Mouse (Mus musculus): ENCODE results near the gene Rnf6.

Gene Rnf6

DNA sequence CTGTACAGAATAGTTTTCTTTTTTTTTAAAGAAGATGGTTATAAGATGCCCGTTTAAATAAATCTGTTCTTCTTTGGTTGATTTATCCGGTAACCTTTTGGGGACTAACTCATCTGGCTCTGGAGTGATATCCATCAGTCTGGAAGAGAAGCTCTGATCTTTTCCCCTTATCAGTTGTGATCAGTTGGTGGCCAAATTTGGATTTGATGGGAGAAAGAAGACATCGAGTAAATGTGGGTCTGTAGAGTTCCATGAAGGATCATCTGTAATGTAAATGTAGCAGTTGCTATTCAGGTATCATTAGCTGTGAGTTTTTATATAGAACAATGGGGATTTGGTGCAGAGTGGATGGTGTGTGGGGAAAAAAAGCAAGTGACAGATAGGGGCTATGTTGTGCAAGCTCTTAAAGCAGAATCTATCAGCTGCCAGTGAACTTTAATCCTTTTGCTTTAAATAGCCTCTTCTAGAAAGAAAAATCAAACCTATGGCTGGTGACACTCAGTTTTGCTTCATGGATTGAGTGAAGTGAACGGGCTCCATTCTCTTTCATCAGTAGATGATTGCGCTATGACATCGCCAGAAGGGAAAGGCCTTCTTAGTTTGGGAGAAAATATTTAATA, 10.8 kb upstream of the Rnf6 start:
- in situ Hi-C loops (cut with MboI, MseI) = loop anchor here in 1 of 2 experiments (25.0 kb wide), 2 partner anchors 605 to 1055 kb away; partner anchors contain the start of genes Rasl11a and Rpl21

DNA sequence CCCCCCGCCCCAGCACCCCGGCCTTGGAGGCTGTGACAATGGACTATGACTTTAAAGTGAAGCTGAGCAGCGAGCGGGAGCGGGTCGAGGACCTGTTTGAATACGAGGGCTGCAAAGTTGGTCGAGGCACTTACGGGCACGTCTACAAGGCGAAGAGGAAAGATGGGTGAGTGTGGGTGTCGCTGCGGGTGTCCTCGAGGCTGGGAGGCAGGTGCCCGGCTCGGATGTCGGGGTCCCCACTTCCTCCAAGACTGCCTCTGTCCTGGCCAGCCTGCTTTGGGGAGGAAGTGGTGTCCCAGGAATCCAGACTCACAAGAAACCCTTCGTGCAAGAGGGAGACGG, 10.3 kb upstream of the Rnf6 start:
- in situ Hi-C loops (cut with MboI, MseI) = loop anchor here in 1 of 2 experiments (25.0 kb wide), 2 partner anchors 606 to 1056 kb away; partner anchors contain the start of genes Rasl11a and Rpl21

DNA sequence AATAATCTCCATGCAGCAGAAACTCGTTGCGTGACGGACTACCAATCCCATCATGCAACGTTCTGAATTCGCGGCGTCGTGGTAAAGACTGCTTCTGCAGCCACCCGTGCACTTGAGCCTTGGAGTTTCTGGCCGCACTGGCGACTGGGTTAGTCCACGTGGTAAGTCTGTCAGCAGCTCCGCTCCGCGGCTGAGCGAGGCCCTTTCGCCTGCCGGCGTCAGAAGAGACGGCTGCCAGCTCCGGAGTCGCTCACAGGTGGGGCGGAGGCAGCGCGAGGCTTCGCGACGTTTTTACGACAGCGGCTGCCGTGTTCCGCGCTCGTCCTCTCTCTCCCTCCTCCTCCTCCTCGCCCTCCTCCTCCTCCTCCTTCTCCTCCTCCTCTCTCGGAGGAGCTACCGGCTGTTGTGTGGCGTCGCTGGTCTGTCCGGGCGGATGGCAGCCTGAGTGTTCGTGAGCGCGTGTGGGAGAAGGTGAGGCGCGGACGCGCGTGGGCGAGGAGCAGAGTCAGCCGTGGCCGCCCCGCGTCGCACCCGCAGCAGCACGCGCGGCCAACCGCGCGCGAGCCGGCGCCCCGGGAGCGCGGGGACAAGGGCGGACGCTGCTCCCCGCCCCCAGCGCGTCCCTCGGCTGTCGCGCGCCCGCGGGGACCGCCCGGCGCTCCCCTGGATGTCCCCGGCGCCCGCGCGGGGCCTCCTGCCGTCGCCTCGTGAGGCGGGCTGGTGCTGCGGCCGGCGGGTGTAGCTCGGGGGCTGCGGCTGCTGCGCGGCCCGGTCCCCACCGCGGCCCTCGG, 9.7 kb upstream of the Rnf6 start, which contains the start of gene Cdk8:
TSS of gene Cdk8 (plus strand) at position 367 of the 791 bp plus-strand sequence.
- in situ Hi-C loops (cut with MboI, MseI) = loop anchor here in 1 of 2 experiments (25.0 kb wide), 2 partner anchors 606 to 1056 kb away; partner anchors contain the start of genes Rasl11a and Rpl21

DNA sequence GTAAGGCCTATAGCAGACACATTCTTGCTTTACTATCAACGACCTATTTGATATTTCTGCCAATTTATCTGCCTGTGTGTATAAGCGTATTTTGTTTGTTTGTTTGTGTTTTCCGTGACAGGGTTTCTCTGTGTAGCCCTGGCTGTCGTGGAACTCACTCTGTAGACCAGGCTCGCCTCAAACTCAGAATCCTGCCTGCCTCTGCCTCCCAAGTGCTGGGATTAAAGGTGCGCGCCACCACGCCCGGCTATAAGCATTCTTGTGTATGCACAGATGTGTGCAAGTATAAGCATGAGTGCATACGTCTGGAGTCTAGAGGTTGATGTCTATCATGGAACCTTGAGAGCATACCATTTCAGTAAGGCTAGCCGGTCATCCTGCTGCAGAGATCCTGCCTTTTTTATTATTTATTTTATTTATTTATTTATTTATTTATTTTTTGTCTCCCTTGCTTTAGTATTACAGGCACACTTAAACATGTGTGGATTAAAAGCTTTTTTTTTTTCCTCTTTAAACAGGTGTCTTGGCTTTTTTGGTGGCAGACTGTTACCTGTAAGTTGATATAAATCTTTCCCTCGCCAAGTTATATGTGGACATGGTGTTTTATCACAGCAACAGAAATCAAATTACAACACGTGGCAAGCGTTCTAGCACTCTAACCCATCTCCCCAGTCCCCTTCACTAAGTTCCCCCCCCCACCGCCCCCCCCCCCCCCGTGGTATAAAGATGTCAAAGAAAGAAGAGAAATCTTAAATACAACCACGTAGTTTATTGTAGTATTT, 8.7 kb upstream of the Rnf6 start:
- in situ Hi-C loops (cut with MboI, MseI) = loop anchor here (10.0 to 25.0 kb wide), 4 partner anchors 607 to 1465 kb away; partner anchors contain the start of genes Rasl11a (in 1 of the 2), Rpl21 (in 1 of the 2), Tmem130 (in 1 of the 2) and Trrap (in 1 of the 2)

DNA sequence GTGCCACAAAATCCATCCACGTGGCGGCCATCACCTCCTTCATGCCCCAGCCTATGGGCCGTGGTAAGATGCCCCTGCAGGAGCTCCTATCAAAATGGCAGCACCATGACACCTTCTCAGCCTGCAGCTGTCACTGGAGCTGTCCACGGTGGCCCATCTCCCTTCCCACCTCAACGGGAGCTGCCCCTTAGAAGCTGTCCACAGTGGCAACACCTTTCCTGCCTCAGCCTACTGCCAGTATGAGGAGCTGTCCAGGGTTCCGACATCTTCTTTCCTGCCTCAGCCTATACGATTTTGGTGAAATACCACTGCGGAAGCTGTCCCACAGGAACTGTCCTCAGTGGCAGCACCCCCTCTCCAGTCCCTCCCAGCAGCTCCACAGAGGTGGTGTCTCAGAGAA, 6.1 kb upstream of the Rnf6 start:
- in situ Hi-C loops (cut with MboI, MseI) = loop anchor here (10.0 to 25.0 kb wide), 4 partner anchors 610 to 1463 kb away; partner anchors contain the start of genes Rasl11a (in 1 of the 2), Rpl21 (in 1 of the 2), Tmem130 (in 1 of the 2) and Trrap (in 1 of the 2)

DNA sequence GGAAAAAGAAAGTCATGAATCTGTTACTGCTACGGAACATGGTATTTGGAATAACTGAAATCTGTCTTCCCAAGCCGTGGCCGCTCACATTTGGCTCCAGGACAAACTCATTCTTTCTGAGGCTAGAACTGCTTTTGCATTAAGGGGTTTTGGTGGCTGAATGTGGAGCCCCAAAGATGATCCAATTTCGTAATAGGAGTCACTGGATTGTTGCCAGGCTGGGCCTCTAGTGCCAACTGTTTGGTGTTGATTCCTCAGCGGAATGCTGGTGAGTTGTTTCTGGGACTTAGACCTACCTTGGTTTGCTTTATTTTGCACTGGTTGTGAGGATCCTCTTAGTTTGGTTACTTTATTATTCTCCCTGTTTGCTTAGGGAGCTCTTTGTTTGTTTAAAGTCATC, 2.4 kb upstream of the Rnf6 start:
- in situ Hi-C loops (cut with MboI, MseI) = loop anchor here (10.0 to 25.0 kb wide), 6 partner anchors 839 to 1986 kb away; partner anchors contain the start of genes Bri3 (in 1 of the 2), Pomp (in 1 of the 2), Tmem130 (in 1 of the 2) and Trrap (in 1 of the 2)

GRCm38 (mm10) chr5:146221722-146222121, 367 bp upstream of the Rnf6 start:
- in situ Hi-C loops (cut with MboI, MseI) = loop anchor here (10.0 to 25.0 kb wide), 6 partner anchors 841 to 1984 kb away; partner anchors contain the start of genes Bri3 (in 1 of the 2), Pomp (in 1 of the 2), Tmem130 (in 1 of the 2) and Trrap (in 1 of the 2)

- in situ Hi-C loops (cut with MboI, MseI) = loop anchor here (10.0 to 25.0 kb wide), 6 partner anchors 842 to 1983 kb away; partner anchors contain the start of genes Bri3 (in 1 of the 2), Pomp (in 1 of the 2), Tmem130 (in 1 of the 2) and Trrap (in 1 of the 2)
Measured at GRCm38 (mm10) chr5:146220501-146220878, 865 bp downstream of the Rnf6 start.

- in situ Hi-C loops (cut with MboI, MseI) = loop anchor here (25.0 kb wide), 4 partner anchors 857 to 1968 kb away; partner anchors contain the start of genes Bri3 (in 1 of the 2), Pomp (in 1 of the 2), Zkscan14 (in 1 of the 2) and Zkscan5 (in 1 of the 2)
Measured at GRCm38 (mm10) chr5:146205537-146205936, 15.8 kb downstream of the Rnf6 start.

DNA sequence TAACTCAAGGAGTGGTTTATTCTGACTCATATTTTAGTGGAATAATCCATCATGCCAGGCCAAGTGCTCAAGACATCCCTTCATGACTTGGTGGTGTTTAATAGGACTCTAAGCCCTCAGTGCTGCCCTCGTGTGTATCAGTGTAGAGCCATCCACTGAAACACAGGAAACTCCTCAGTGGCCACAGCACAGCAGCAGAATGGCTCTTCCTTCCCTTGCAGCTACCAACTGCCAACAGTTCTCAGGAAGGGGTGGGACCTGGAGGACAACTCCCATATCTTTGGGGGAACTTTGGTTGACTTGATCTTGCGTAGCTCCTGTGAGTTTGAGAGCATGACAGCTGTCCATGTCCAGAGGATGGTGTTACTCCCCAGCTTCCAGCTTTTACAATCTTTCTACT, 17.4 kb downstream of the Rnf6 start:
- in situ Hi-C loops (cut with MboI, MseI) = loop anchor here (5.0 to 25.0 kb wide), 5 partner anchors 63 to 1967 kb away; partner anchors contain the start of genes Bri3 (in 1 of the 2), Pomp (in 1 of the 2), Zkscan14 (in 1 of the 2) and Zkscan5 (in 1 of the 2)

DNA sequence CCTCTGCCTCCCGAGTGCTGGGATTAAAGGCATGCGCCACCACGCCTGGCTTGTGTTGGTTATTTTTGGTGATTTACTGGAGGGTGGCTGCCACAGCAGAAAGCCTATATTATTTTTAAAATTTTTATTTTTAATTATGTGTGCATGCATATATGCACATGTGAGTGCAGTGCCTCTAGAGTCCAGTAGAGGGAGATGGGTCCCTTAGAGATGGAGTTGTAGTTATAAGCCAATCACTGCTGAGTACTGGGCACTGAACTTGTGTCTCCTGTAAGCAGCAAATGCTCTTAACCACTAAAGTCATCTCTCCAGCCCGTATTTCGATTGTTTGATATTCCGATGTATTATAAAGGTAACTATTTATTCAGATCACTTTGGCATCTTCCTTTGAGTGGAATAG, 20.8 kb downstream of the Rnf6 start:
- in situ Hi-C loops (cut with MboI, MseI) = loop anchor here (5.0 to 25.0 kb wide), 5 partner anchors 67 to 1963 kb away; partner anchors contain the start of genes Bri3 (in 1 of the 2), Pomp (in 1 of the 2), Zkscan14 (in 1 of the 2) and Zkscan5 (in 1 of the 2)

- in situ Hi-C loops (cut with MboI, MseI) = loop anchor here (10.0 kb wide), 2 partner anchors 905 to 945 kb away; no protein-coding TSS in a partner anchor
Measured at GRCm38 (mm10) chr5:146199540-146199939, 21.8 kb downstream of the Rnf6 start.

- in situ Hi-C loops (cut with MboI, MseI) = loop anchor here (10.0 kb wide), 2 partner anchors 904 to 944 kb away; no protein-coding TSS in a partner anchor
Measured at GRCm38 (mm10) chr5:146199073-146199472, 22.3 kb downstream of the Rnf6 start.

DNA sequence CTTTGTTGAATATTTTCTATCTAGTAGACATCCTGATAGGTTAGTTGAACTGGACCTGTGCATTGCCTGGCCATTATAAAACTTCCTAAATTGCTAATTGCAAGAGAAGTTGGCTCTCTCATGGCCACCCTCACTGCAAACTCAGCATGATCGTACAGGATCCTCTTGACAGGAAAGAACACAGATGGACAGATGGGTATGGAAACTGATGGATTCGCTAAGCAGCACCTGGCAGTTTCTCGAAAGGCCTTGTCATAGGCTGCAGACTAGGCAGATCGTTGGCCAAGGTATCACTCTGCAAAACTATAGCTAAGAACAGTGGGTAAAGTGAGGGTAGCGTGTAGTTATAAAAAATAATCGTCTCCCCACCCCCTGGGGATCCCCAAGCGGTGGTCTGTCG, 28.0 kb downstream of the Rnf6 start:
- in situ Hi-C loops (cut with MboI, MseI) = loop anchor here (5.0 to 10.0 kb wide), 4 partner anchors 109 to 939 kb away; no protein-coding TSS in a partner anchor

GRCm38 (mm10) chr5:146190501-146191269, 30.7 kb downstream of the Rnf6 start:
- in situ Hi-C loops (cut with MboI, MseI) = loop anchor here (5.0 to 10.0 kb wide), 4 partner anchors 112 to 936 kb away; no protein-coding TSS in a partner anchor

- in situ Hi-C loops (cut with MboI, MseI) = loop anchor here (5.0 to 10.0 kb wide), 4 partner anchors 112 to 935 kb away; no protein-coding TSS in a partner anchor
Measured at GRCm38 (mm10) chr5:146190093-146190492, 31.3 kb downstream of the Rnf6 start.

DNA sequence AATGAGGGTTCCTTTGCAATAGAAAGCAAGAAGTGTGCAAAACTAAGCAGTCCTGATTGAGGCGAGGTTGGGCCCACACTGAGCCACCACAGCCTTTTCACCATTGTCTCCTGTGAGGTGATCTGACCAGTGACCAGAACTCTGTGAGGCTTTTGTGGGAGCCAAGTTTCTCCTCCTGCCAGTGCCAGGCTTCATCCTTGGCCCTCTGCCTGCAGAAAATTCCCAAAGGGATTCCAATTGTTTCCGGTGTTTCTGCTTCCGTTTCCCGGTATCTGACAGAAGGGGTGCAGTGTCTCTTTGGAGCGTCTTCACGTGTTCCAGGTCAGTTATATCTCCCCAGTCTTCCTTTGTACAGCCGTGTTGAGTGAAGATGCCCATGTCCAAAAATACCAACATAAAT, 32.6 kb downstream of the Rnf6 start:
- in situ Hi-C loops (cut with MboI, MseI) = loop anchor here in 1 of 2 experiments (10.0 kb wide), 1 partner anchor 296 kb away; the partner anchor contains the start of gene Gm6408

DNA sequence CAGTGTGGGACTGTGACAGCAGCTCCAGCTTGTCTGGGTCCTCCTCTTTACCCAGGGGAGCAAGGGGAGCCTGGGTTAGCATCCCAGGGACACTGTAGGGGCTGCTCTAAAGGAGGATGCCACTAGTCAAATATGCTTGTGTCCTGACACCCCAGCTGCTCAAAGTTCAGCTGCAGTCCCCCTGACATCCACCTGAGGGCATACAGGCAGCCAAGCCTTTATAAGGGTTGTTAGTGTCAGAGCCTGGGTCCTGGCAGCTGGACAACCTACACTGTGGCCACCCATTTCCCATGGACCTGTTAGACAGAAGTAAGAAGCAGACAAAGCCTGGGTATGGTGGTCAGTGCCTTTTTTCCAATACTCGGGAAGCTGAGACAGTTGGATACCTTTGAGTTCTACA, 33.2 kb downstream of the Rnf6 start:
- in situ Hi-C loops (cut with MboI, MseI) = loop anchor here in 1 of 2 experiments (10.0 kb wide), 1 partner anchor 297 kb away; the partner anchor contains the start of gene Gm6408

DNA sequence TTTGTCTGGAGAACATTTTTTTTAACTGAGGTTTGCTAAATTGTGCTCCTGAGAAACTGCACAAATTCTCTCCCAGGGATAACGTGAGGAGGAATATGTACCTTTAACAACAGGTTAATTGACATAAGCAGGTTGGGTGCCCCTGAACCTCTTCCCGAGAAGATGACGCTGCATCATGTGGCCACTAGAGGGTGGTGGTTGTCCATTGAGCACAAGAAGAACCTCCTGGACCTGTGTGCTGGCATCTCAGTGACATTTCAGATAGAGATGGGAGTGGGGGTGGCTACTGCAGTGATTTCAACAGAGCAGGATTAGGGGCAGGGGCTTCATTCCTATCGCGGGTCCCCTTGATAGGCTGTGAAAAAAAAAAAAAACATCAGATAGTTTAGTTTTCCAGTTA, 33.9 kb downstream of the Rnf6 start:
- in situ Hi-C loops (cut with MboI, MseI) = loop anchor here in 1 of 2 experiments (10.0 kb wide), 1 partner anchor 297 kb away; the partner anchor contains the start of gene Gm6408

All from T-helper 17 cell (primary cell).